Mouse (Mus musculus): ENCODE measurements at regions not wholly inside any gene's neighbourhood (a gene's known extent, or its start where the extent isn't known, plus 50 kb on each side); places are given as distances from the start of the nearest gene placed in this dataset.
A peak's percentile ranks its signal among the peaks of the same experiment; 100 is the strongest.
"Not testable (repeated sequence)": the region's sequence is repeated elsewhere in the genome, so short reads cannot be mapped to it uniquely, and the experiment has no call there.

- WGBS, result 71% methylated on average over 4 of the region's 4 CpGs
- H3K27me3 ChIP-seq (ENCODE audit: control insufficient read depth, insufficient read depth, low read length), result no peaks in the 10 kb centered on the region
- no peak overlapping the region for H3K9ac ChIP-seq (replicated peaks; ENCODE audit: low read length)
- no peak overlapping the region for H3K27ac ChIP-seq (replicated peaks; ENCODE audit: low read depth, low read length)
- H3K4me3 ChIP-seq (ENCODE audit: low read depth, low read length), result no peak overlapping the region
- no peak for DNase-seq (ENCODE audit: low spot score)
- no peaks in the 10 kb centered on the region for H3K36me3 ChIP-seq (replicated peaks; ENCODE audit: control insufficient read depth, insufficient read depth, low read depth, low read length)
- no peak for ATAC-seq (replicated peaks; ENCODE audit: insufficient number of reproducible peaks, low FRiP score, low TSS enrichment, low read depth)
- H3K4me1 ChIP-seq (ENCODE audit: control insufficient read depth, insufficient read depth, low read length), result no peaks in the 10 kb centered on the region
- no peak overlapping the region for H3K4me2 ChIP-seq (ENCODE audit: low read depth, low read length)
- H3K9me3 ChIP-seq (replicated peaks; ENCODE audit: control insufficient read depth, low read length), result no peaks in the 10 kb centered on the region
Measured at GRCm38 (mm10) chr3:31508471-31508870, 198.3 kb upstream of the Slc7a14 start.

- WGBS, result 76% methylated on average over 10 of the region's 10 CpGs
- no peak overlapping the region for H3K27ac ChIP-seq (replicated peaks; ENCODE audit: low read depth, low read length)
- no peaks in the 10 kb centered on the region for H3K36me3 ChIP-seq (replicated peaks; ENCODE audit: control insufficient read depth, insufficient read depth, low read depth, low read length)
- H3K27me3 ChIP-seq (ENCODE audit: control insufficient read depth, insufficient read depth, low read length), result no peaks in the 10 kb centered on the region
- no peaks in the 10 kb centered on the region for H3K4me1 ChIP-seq (ENCODE audit: control insufficient read depth, insufficient read depth, low read length)
- ATAC-seq (replicated peaks; ENCODE audit: insufficient number of reproducible peaks, low FRiP score, low TSS enrichment, low read depth), result no peak
- H3K9me3 ChIP-seq (replicated peaks; ENCODE audit: control insufficient read depth, low read length), result no peaks in the 10 kb centered on the region
- no peak overlapping the region for H3K4me3 ChIP-seq (ENCODE audit: low read depth, low read length)
- no peak overlapping the region for H3K4me2 ChIP-seq (ENCODE audit: low read depth, low read length)
- H3K9ac ChIP-seq (replicated peaks; ENCODE audit: low read length), result no peak overlapping the region
- DNase-seq (ENCODE audit: low spot score), result no peak
Measured at GRCm38 (mm10) chr3:31499201-31499968, 189.2 kb upstream of the Slc7a14 start.

GRCm38 (mm10) chr3:31495287-31495686 is 185.1 kb upstream of the Slc7a14 start:
- no peaks in the 10 kb centered on the region for H3K4me1 ChIP-seq (ENCODE audit: control insufficient read depth, insufficient read depth, low read length)
- no peak overlapping the region for H3K9ac ChIP-seq (replicated peaks; ENCODE audit: low read length)
- H3K36me3 ChIP-seq (replicated peaks; ENCODE audit: control insufficient read depth, insufficient read depth, low read depth, low read length), result no peaks in the 10 kb centered on the region
- no peak overlapping the region for H3K27ac ChIP-seq (replicated peaks; ENCODE audit: low read depth, low read length)
- 100% methylated on average over 1 of the region's 1 CpGs for WGBS
- ATAC-seq (replicated peaks; ENCODE audit: insufficient number of reproducible peaks, low FRiP score, low TSS enrichment, low read depth) (no peak), DNase-seq (ENCODE audit: low spot score) (no peak)
- no peak overlapping the region for H3K4me2 ChIP-seq (ENCODE audit: low read depth, low read length)
- no peaks in the 10 kb centered on the region for H3K9me3 ChIP-seq (replicated peaks; ENCODE audit: control insufficient read depth, low read length)
- no peak overlapping the region for H3K4me3 ChIP-seq (ENCODE audit: low read depth, low read length)
- no peaks in the 10 kb centered on the region for H3K27me3 ChIP-seq (ENCODE audit: control insufficient read depth, insufficient read depth, low read length)

- no peaks in the 10 kb centered on the region for H3K9me3 ChIP-seq (replicated peaks; ENCODE audit: control insufficient read depth, low read length)
- WGBS, result 93% methylated on average over 1 of the region's 1 CpGs
- H3K4me3 ChIP-seq (ENCODE audit: low read depth, low read length), result no peak overlapping the region
- no peaks in the 10 kb centered on the region for H3K36me3 ChIP-seq (replicated peaks; ENCODE audit: control insufficient read depth, insufficient read depth, low read depth, low read length)
- H3K27me3 ChIP-seq (ENCODE audit: control insufficient read depth, insufficient read depth, low read length), result no peaks in the 10 kb centered on the region
- ATAC-seq (replicated peaks; ENCODE audit: insufficient number of reproducible peaks, low FRiP score, low TSS enrichment, low read depth) (no peak), DNase-seq (ENCODE audit: low spot score) (no peak)
- no peaks in the 10 kb centered on the region for H3K4me1 ChIP-seq (ENCODE audit: control insufficient read depth, insufficient read depth, low read length)
- no peak overlapping the region for H3K9ac ChIP-seq (replicated peaks; ENCODE audit: low read length)
- no peak overlapping the region for H3K27ac ChIP-seq (replicated peaks; ENCODE audit: low read depth, low read length)
- H3K4me2 ChIP-seq (ENCODE audit: low read depth, low read length), result no peak overlapping the region
Measured at GRCm38 (mm10) chr3:31494706-31495105, 184.5 kb upstream of the Slc7a14 start.

GRCm38 (mm10) chr3:31491736-31492135 is 181.6 kb upstream of the Slc7a14 start:
- not testable (repeated sequence) for H3K9me3 ChIP-seq (replicated peaks; ENCODE audit: control insufficient read depth, low read length); H3K4me1 ChIP-seq (ENCODE audit: control insufficient read depth, insufficient read depth, low read length); ATAC-seq (replicated peaks; ENCODE audit: insufficient number of reproducible peaks, low FRiP score, low TSS enrichment, low read depth); H3K36me3 ChIP-seq (replicated peaks; ENCODE audit: control insufficient read depth, insufficient read depth, low read depth, low read length); H3K9ac ChIP-seq (replicated peaks; ENCODE audit: low read length); H3K27me3 ChIP-seq (ENCODE audit: control insufficient read depth, insufficient read depth, low read length); H3K4me3 ChIP-seq (ENCODE audit: low read depth, low read length); DNase-seq (ENCODE audit: low spot score); H3K4me2 ChIP-seq (ENCODE audit: low read depth, low read length); H3K27ac ChIP-seq (replicated peaks; ENCODE audit: low read depth, low read length)
- 76% methylated on average over 1 of the region's 1 CpGs for WGBS

- no peak overlapping the region for H3K4me3 ChIP-seq (ENCODE audit: low read depth, low read length)
- 87% methylated on average over 6 of the region's 6 CpGs for WGBS
- H3K27ac ChIP-seq (replicated peaks; ENCODE audit: low read depth, low read length), result no peak overlapping the region
- ATAC-seq (replicated peaks; ENCODE audit: insufficient number of reproducible peaks, low FRiP score, low TSS enrichment, low read depth), result no peak
- no peaks in the 10 kb centered on the region for H3K9me3 ChIP-seq (replicated peaks; ENCODE audit: control insufficient read depth, low read length)
- H3K9ac ChIP-seq (replicated peaks; ENCODE audit: low read length), result no peak overlapping the region
- H3K27me3 ChIP-seq (ENCODE audit: control insufficient read depth, insufficient read depth, low read length), result no peaks in the 10 kb centered on the region
- H3K36me3 ChIP-seq (replicated peaks; ENCODE audit: control insufficient read depth, insufficient read depth, low read depth, low read length), result no peaks in the 10 kb centered on the region
- DNase-seq (ENCODE audit: low spot score), result no peak
- H3K4me2 ChIP-seq (ENCODE audit: low read depth, low read length), result no peak overlapping the region
- no peaks in the 10 kb centered on the region for H3K4me1 ChIP-seq (ENCODE audit: control insufficient read depth, insufficient read depth, low read length)
Measured at GRCm38 (mm10) chr3:31487596-31487995, 177.4 kb upstream of the Slc7a14 start.

GRCm38 (mm10) chr3:31481964-31482363 is 171.8 kb upstream of the Slc7a14 start:
- H3K9me3 ChIP-seq (replicated peaks; ENCODE audit: control insufficient read depth, low read length), result no peaks in the 10 kb centered on the region
- no peak for DNase-seq (ENCODE audit: low spot score)
- no peak overlapping the region for H3K4me3 ChIP-seq (ENCODE audit: low read depth, low read length)
- no peaks in the 10 kb centered on the region for H3K36me3 ChIP-seq (replicated peaks; ENCODE audit: control insufficient read depth, insufficient read depth, low read depth, low read length)
- no peaks in the 10 kb centered on the region for H3K27me3 ChIP-seq (ENCODE audit: control insufficient read depth, insufficient read depth, low read length)
- no peak for ATAC-seq (replicated peaks; ENCODE audit: insufficient number of reproducible peaks, low FRiP score, low TSS enrichment, low read depth)
- WGBS, result 67% methylated on average over 3 of the region's 3 CpGs
- H3K4me1 ChIP-seq (ENCODE audit: control insufficient read depth, insufficient read depth, low read length), result no peaks in the 10 kb centered on the region
- no peak overlapping the region for H3K9ac ChIP-seq (replicated peaks; ENCODE audit: low read length)
- H3K4me2 ChIP-seq (ENCODE audit: low read depth, low read length), result no peak overlapping the region
- no peak overlapping the region for H3K27ac ChIP-seq (replicated peaks; ENCODE audit: low read depth, low read length)

- Histone ChIP-seq H3K36me3 (replicated peaks; ENCODE audit: control insufficient read depth, insufficient read depth, low read depth, low read length) (no peaks in the 10 kb centered on the region), H3K9ac (replicated peaks; ENCODE audit: low read length) (no peak overlapping the region), H3K4me2 (ENCODE audit: low read depth, low read length) (no peak overlapping the region), H3K27ac (replicated peaks; ENCODE audit: low read depth, low read length) (no peak overlapping the region), H3K4me1 (ENCODE audit: control insufficient read depth, insufficient read depth, low read length) (no peaks in the 10 kb centered on the region), H3K9me3 (replicated peaks; ENCODE audit: control insufficient read depth, low read length) (no peaks in the 10 kb centered on the region), H3K4me3 (ENCODE audit: low read depth, low read length) (no peak overlapping the region), H3K27me3 (ENCODE audit: control insufficient read depth, insufficient read depth, low read length) (no peaks in the 10 kb centered on the region)
- 24% methylated on average over 1 of the region's 1 CpGs for WGBS
- DNase-seq (ENCODE audit: low spot score) (peak; percentile 66), ATAC-seq (replicated peaks; ENCODE audit: insufficient number of reproducible peaks, low FRiP score, low TSS enrichment, low read depth) (no peak)
Measured at GRCm38 (mm10) chr3:31467882-31468281, 157.7 kb upstream of the Slc7a14 start.

Data from embryonic facial prominence, embryonic 11.5 days (tissue).